Mouse (Mus musculus): ENCODE measurements around the gene Magt1. TPM values are rescaled to one million over a fixed set of nuclear protein-coding genes. Genes with fewer than 3 reads are reported as not detected.
A peak's percentile ranks its signal among the peaks of the same experiment; 100 is the strongest.

Gene Magt1
- 42.2 and 46.3 TPM in 2 replicates for polyA plus RNA-seq (2016; fragmentation: Nextera tagmentation; extraction: Ambion mirVana)

DNA sequence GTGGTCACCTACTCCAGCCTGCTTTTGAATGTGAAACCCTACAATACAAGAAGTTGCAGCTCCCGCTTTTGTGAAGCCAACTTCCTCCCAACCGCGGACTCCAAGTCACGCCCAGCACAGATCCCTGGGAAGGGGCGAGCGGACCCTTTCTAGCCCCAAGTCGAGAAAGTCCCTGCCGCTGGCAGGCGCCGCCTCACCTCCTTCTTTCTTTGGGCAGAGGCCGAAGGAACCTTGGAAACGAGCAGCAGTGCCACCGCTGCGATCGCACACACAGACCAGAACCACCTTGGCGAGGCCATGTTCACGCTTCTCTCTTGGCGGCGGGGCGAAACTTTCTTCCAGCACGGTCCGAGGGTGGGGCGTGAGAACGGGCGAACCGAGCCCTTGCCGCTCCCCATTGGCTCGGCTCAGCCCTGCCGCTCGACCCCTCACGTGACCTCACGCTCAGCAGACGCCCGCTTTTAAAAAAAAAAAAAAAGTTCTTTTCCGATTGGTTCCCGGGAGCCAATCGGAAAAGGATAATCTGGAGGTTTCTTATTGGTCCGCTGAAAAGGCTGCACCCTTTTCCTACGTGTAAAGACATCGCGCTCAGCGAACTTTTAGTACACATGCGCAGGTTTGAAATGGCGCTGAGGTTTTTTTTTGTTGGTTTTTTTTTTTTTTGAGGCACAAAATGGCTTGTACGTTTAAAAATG is at the start of gene Magt1:
Gene Magt1, minus strand, starts transcription at position 442 of the 695 bp plus-strand sequence.
- 20% methylated on average over 45 of the region's 45 CpGs for WGBS
- H3K9me3 ChIP-seq: no peaks in the 10 kb centered on the region
- peaks cover 19% of the 10 kb centered on the region for H3K4me1 ChIP-seq
- peak within 1 kb of the TSS; percentile 89 for H3K27ac ChIP-seq
- peak; percentile 79 for DNase-seq (ENCODE audit: extremely low spot score, low spot score)
- peaks cover 18% of the 10 kb centered on the region for H3K27me3 ChIP-seq (ENCODE audit: poor library complexity, severe bottlenecking)
- H3K4me3 ChIP-seq: peak within 1 kb of the TSS; percentile 62
- peaks cover 6% of the 10 kb centered on the region; the same call in 1 of the 2 replicates for H3K36me3 ChIP-seq (replicated peaks)

DNA sequence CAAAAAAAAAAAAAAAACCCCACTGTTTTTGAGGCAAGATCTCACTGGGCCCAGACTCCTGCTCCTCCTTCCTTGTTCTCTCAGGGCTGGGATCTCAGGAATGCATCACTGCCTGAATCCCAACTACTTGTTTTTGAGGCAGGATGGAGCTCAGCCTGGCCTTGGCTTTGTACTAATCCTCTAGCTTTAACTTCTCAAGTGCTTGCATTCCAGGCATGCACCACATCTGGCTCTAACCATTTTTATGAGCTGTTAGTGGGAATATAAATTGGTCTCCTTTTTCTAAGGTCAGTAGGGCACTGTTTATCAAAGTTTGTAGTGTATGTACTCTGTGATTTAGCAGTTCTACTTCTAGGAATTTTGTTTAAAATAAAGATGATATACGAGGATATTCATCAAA is 36.5 kb upstream of the Magt1 start:
- Histone ChIP-seq H3K4me3 (no peak overlapping the region), H3K27ac (no peak overlapping the region), H3K9me3 (no peaks in the 10 kb centered on the region), H3K36me3 (replicated peaks) (peaks cover 9% of the 10 kb centered on the region; the same call in 1 of the 2 replicates), H3K4me1 (peaks cover 18% of the 10 kb centered on the region; the same call in 1 of the 2 replicates), H3K27me3 (ENCODE audit: poor library complexity, severe bottlenecking) (peaks cover 58% of the 10 kb centered on the region)
- DNase-seq (ENCODE audit: extremely low spot score, low spot score): no peak
- WGBS: 76% methylated on average over 1 of the region's 1 CpGs

DNA sequence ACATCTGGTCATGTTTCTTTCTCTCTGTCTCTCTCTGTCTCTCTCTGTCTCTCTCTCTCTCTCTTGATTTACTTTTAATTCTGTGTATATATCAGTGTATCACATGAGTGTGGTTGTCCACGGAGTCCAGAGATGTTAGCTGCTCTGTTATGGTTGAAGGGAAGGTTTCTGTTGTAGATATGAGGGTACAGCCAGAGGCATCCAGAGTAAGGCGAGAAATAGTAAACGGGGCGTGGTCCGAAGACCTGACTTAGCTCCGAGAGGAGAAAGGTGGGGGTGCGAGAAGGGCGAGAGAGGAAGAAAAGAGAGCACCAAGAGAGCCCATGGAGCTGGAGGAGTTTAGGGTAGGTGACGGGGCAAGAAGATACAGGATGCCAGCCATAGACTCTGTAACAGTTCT is 34.2 kb upstream of the Magt1 start:
- Histone ChIP-seq H3K27me3 (ENCODE audit: poor library complexity, severe bottlenecking) (peaks cover 64% of the 10 kb centered on the region), H3K4me1 (peaks cover 18% of the 10 kb centered on the region; the same call in 1 of the 2 replicates), H3K27ac (no peak overlapping the region), H3K4me3 (no peak overlapping the region), H3K36me3 (replicated peaks) (peaks cover 3% of the 10 kb centered on the region; the same call in 1 of the 2 replicates), H3K9me3 (no peaks in the 10 kb centered on the region)
- DNase-seq (ENCODE audit: extremely low spot score, low spot score): no peak
- WGBS: 75% methylated on average over 9 of the region's 9 CpGs

GRCm38 (mm10) chrX:106045455-106045854 is 33.7 kb upstream of the Magt1 start:
- Histone ChIP-seq H3K36me3 (replicated peaks) (no peaks in the 10 kb centered on the region), H3K4me3 (no peak overlapping the region), H3K27ac (no peak overlapping the region), H3K27me3 (ENCODE audit: poor library complexity, severe bottlenecking) (peaks cover 63% of the 10 kb centered on the region), H3K4me1 (peaks cover 18% of the 10 kb centered on the region; the same call in 1 of the 2 replicates), H3K9me3 (no peaks in the 10 kb centered on the region)
- DNase-seq (ENCODE audit: extremely low spot score, low spot score): no peak
- 50% methylated on average over 2 of the region's 2 CpGs for WGBS

DNA sequence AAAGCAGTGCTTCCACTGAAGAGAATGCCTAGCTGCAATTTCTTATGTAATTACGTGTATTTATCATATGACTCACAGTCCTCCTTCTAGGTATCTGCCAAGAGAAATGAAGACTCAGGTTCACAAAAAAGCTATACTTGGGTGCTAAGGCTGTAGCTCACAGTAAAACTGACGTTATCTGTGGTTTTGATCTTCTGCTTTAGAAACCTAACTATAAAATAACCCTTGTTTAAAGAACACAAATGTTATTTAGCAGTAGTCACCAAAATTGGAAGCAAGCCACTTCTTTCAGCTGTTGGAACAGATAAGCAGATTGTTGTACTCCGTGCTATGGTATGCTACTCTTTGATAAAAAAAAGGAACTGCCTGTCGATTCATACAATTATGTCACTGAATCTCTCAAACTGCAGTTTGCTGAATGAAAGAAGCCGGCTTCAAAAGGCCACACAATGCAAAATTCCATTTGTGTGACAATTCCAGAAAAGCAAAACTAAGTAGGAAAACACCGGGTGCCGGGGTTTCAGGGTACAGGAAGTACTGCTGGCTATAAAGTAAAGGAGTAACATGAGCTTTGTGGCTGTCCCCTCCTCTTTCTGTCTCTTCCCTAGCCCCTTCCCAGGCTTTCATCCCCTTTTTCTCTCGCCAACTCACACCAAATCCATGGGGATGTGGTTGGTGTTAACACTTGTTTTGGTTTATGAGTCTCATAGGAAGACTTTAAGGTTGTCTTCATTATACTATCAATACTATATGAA is 32.3 kb upstream of the Magt1 start:
- H3K27ac ChIP-seq: no peak overlapping the region
- H3K9me3 ChIP-seq: no peaks in the 10 kb centered on the region
- WGBS: 71% methylated on average over 8 of the region's 8 CpGs
- H3K36me3 ChIP-seq (replicated peaks): no peaks in the 10 kb centered on the region
- H3K4me1 ChIP-seq: peaks cover 18% of the 10 kb centered on the region; the same call in 1 of the 2 replicates
- peaks cover 68% of the 10 kb centered on the region for H3K27me3 ChIP-seq (ENCODE audit: poor library complexity, severe bottlenecking)
- H3K4me3 ChIP-seq: no peak overlapping the region
- no peak for DNase-seq (ENCODE audit: extremely low spot score, low spot score)

GRCm38 (mm10) chrX:106037185-106037752 is 25.6 kb upstream of the Magt1 start:
- no peak overlapping the region for H3K4me3 ChIP-seq
- no peaks in the 10 kb centered on the region for H3K36me3 ChIP-seq (replicated peaks)
- H3K9me3 ChIP-seq: no peaks in the 10 kb centered on the region
- DNase-seq (ENCODE audit: extremely low spot score, low spot score): no peak
- no peak overlapping the region for H3K27ac ChIP-seq
- WGBS: 94% methylated on average over 3 of the region's 3 CpGs
- H3K4me1 ChIP-seq: no peaks in the 10 kb centered on the region
- H3K27me3 ChIP-seq (ENCODE audit: poor library complexity, severe bottlenecking): peaks cover 61% of the 10 kb centered on the region

GRCm38 (mm10) chrX:106035727-106036126 is 24.0 kb upstream of the Magt1 start:
- DNase-seq (ENCODE audit: extremely low spot score, low spot score): no peak
- Histone ChIP-seq H3K9me3 (no peaks in the 10 kb centered on the region), H3K36me3 (replicated peaks) (no peaks in the 10 kb centered on the region), H3K27me3 (ENCODE audit: poor library complexity, severe bottlenecking) (peaks cover 51% of the 10 kb centered on the region), H3K27ac (no peak overlapping the region), H3K4me1 (no peaks in the 10 kb centered on the region; the same call in 1 of the 2 replicates), H3K4me3 (no peak overlapping the region)
- WGBS: 85% methylated on average over 2 of the region's 2 CpGs

DNA sequence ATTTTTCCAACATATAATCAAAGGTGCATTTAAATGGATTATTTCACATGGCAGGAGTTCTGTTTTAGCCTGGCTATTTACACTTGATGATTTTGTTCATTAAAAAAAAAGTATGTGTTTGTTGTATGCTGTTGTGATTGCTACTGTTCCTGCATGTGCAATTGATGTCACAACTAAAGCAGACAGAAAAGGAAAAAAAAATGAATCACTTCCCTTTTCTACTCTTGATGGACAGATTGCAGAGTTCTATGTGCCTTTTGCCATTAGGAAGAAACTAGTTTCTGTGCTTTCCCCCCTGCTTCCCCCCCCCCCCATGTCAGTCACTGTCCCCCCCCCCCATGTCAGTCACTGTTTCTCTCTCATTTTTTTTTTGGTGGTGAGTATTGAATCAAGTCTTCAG is 19.4 kb upstream of the Magt1 start:
- no peak overlapping the region for H3K27ac ChIP-seq
- H3K4me1 ChIP-seq: peaks cover 4% of the 10 kb centered on the region; the same call in 1 of the 2 replicates
- no peaks in the 10 kb centered on the region for H3K9me3 ChIP-seq
- H3K36me3 ChIP-seq (replicated peaks): no peaks in the 10 kb centered on the region
- H3K4me3 ChIP-seq: no peak overlapping the region
- peaks cover 22% of the 10 kb centered on the region for H3K27me3 ChIP-seq (ENCODE audit: poor library complexity, severe bottlenecking)
- no peak for DNase-seq (ENCODE audit: extremely low spot score, low spot score)

GRCm38 (mm10) chrX:106030176-106030575 is 18.5 kb upstream of the Magt1 start:
- 90% methylated on average over 5 of the region's 5 CpGs for WGBS

DNA sequence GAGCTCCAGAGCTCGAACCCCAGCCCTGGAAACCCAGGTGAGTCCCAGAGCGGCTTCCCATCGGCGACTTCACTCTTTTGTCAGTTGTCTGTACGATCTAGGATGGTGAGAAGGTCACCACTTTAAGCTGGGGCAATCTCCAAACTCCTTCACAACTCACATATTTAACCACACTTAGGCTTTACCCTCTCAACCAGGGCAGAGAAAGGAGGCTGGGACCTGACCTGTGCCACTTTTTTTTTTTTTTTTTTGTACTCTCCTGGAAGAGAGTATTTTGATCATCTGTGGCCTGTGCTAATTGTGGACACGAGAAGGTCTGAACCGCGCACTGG is 15.6 kb upstream of the Magt1 start:
- Histone ChIP-seq H3K4me3 (peak overlapping the region; percentile 56), H3K36me3 (replicated peaks) (peaks cover 5% of the 10 kb centered on the region), H3K27ac (peak overlapping the region; percentile 85), H3K9me3 (no peaks in the 10 kb centered on the region), H3K4me1 (peaks cover 4% of the 10 kb centered on the region; the same call in 1 of the 2 replicates), H3K27me3 (ENCODE audit: poor library complexity, severe bottlenecking) (peaks cover 15% of the 10 kb centered on the region; the same call in 1 of the 2 replicates)
- 15% methylated on average over 8 of the region's 8 CpGs for WGBS
- DNase-seq (ENCODE audit: extremely low spot score, low spot score): no peak

More at GRCm38 (mm10) chrX:106030176-106030575, 18.5 kb upstream of the Magt1 start:
- peaks cover 21% of the 10 kb centered on the region for H3K27me3 ChIP-seq (ENCODE audit: poor library complexity, severe bottlenecking)
- H3K36me3 ChIP-seq (replicated peaks): no peaks in the 10 kb centered on the region
- no peak overlapping the region for H3K27ac ChIP-seq
- H3K4me1 ChIP-seq: peaks cover 4% of the 10 kb centered on the region; the same call in 1 of the 2 replicates
- H3K4me3 ChIP-seq: no peak overlapping the region
- H3K9me3 ChIP-seq: no peaks in the 10 kb centered on the region
- no peak for DNase-seq (ENCODE audit: extremely low spot score, low spot score)

- Histone ChIP-seq H3K27me3 (ENCODE audit: poor library complexity, severe bottlenecking) (peaks cover 13% of the 10 kb centered on the region; the same call in 1 of the 2 replicates), H3K4me1 (0 out of 2 replicates have a peak, but pooled peaks cover 4% of the 10 kb centered on the region), H3K36me3 (replicated peaks) (peaks cover 11% of the 10 kb centered on the region), H3K27ac (peak within 1 kb of the TSS; percentile 85), H3K4me3 (peak within 1 kb of the TSS; percentile 56), H3K9me3 (no peaks in the 10 kb centered on the region)
- DNase-seq (ENCODE audit: extremely low spot score, low spot score): peak; percentile 88
- 17% methylated on average over 36 of the region's 36 CpGs for WGBS
These were observed 15.0 kb upstream of the Magt1 start, which contains the start of gene Atp7a for GRCm38 (mm10) chrX:106026418-106027342. TSS of gene Atp7a (plus strand) at chrX:106027276.

DNA sequence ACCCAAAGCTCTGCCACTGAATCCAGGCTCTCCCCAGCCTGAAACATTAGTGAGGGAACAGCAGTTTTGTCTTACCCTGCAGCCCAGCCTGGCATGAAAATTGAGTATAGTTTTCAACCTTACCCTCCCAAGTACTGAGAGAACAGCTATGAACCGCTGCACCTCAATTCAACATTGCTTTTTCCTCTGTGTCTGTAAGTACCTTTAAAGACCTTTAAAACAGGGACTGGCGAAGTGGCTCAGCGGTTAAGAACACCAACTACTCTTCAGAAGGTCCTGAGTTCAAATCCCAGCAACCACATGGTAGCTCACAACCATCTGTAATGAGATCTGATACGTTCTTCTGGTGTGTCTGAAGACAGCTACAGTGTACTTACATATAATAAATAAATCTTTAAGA is 5.8 kb upstream of the Magt1 start:
- H3K27me3 ChIP-seq (ENCODE audit: poor library complexity, severe bottlenecking): 0 out of 2 replicates have a peak, but pooled peaks cover 4% of the 10 kb centered on the region
- WGBS: 88% methylated on average over 4 of the region's 4 CpGs
- 0 out of 2 replicates have a peak, but pooled peaks cover 3% of the 10 kb centered on the region for H3K4me1 ChIP-seq
- no peak for DNase-seq (ENCODE audit: extremely low spot score, low spot score)
- peaks cover 42% of the 10 kb centered on the region for H3K36me3 ChIP-seq (replicated peaks)
- no peaks in the 10 kb centered on the region for H3K9me3 ChIP-seq
- 0 out of 2 replicates have a peak overlapping the region, but pooled peaks have one; percentile 61 for H3K4me3 ChIP-seq
- H3K27ac ChIP-seq: no peak overlapping the region
